Mouse (Mus musculus): ENCODE measurements around the gene Aifm1. TPM values are rescaled to one million over a fixed set of nuclear protein-coding genes. Genes with fewer than 3 reads are reported as not detected.

Aifm1 gene
- polyA plus RNA-seq, 1 experiment = 28.0 TPM

DNA sequence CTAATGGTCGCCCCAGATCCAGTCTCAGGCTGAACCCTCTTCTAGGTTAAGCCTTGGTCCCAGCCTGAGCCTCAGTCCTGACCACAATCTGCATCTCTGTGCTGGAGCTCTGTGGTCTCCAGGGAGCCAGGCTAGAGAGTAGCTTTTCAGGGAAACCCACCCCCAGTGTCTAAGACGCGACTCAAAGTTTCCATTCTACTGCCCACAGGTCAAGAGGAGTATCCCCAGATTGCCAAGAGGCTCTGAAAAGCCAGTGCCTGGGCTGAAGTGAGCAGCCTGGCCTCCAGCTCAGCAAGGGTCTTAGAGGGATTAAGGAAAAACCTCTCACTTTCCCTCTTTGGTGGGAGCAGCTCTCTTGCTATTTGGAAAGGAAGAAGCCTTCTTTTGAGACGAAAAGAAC is 51.1 kb downstream of the Aifm1 start:
- no peaks in the 10 kb centered on the region for H3K4me1 ChIP-seq (ENCODE audit: control insufficient read depth, insufficient read depth, low read length)

DNA sequence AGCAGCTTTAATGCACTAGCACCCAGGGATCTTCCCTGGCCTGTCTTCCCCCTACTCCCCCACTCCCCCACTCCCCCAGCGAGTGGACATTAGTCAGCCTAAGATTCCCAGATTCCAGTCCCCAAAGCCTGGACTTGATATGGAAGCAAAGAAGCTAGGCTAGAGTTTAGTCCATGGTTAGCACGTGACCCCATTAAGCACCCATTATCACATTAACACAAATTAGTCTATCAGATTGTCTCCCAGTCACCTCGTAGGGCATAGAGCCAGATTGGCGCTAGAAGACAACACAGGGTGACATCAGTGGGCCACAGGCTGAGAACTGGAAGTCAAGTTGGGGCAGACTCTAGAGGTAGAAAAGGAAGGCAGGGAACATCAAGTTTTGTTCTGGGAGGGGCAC is 52.4 kb downstream of the Aifm1 start:
- no peak overlapping the region for H3K4me3 ChIP-seq (ENCODE audit: insufficient read depth, low read length)
- no peak overlapping the region for H3K27ac ChIP-seq (ENCODE audit: insufficient read depth, low read length)
- no peak for TF ChIP-seq CTCF (IDR thresholded peaks at IDR 0.05; ENCODE audit: extremely low read depth, insufficient read depth, low read length)
- TF ChIP-seq POLR2A (IDR thresholded peaks at IDR 0.05; ENCODE audit: extremely low read depth, insufficient read depth, low read length) = no peak
- H3K4me1 ChIP-seq (ENCODE audit: control insufficient read depth, insufficient read depth, low read length) = no peaks in the 10 kb centered on the region

More for the DNA sequence above, 51.1 kb downstream of the Aifm1 start:
- TF ChIP-seq POLR2A (IDR thresholded peaks at IDR 0.05; ENCODE audit: extremely low read depth, insufficient read depth, low read length) (no peak), CTCF (IDR thresholded peaks at IDR 0.05; ENCODE audit: extremely low read depth, insufficient read depth, low read length) (no peak)
- H3K27ac ChIP-seq (ENCODE audit: insufficient read depth, low read length) = no peak overlapping the region
- peak overlapping the region; percentile 40; the same call in 1 of the 2 replicates for H3K4me3 ChIP-seq (ENCODE audit: insufficient read depth, low read length)

DNA sequence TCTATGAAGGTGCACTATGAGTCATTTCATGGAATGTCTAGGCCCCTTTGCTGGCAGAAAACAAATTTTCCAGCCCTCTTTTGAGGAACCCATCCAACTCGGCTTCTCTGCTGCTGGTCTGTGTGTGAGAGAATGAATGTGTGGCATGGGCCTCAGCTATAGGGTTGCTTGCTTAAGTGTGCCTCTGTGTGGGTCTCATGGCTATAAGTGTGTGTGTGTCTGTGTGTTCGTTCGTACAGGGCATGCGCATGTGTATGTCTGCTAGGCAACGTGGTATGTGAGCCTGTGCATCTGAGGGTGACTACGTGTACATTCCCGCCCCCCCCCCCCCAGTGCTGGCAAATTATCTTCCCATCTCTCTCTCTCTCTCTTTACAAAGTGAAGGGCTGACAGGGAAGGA is 52.9 kb downstream of the Aifm1 start:
- Histone ChIP-seq H3K4me3 (ENCODE audit: insufficient read depth, low read length) (no peak overlapping the region), H3K27ac (ENCODE audit: insufficient read depth, low read length) (no peak overlapping the region), H3K4me1 (ENCODE audit: control insufficient read depth, insufficient read depth, low read length) (no peaks in the 10 kb centered on the region)
- TF ChIP-seq CTCF (IDR thresholded peaks at IDR 0.05; ENCODE audit: extremely low read depth, insufficient read depth, low read length) = no peak
- TF ChIP-seq POLR2A (IDR thresholded peaks at IDR 0.05; ENCODE audit: extremely low read depth, insufficient read depth, low read length) = no peak

DNA sequence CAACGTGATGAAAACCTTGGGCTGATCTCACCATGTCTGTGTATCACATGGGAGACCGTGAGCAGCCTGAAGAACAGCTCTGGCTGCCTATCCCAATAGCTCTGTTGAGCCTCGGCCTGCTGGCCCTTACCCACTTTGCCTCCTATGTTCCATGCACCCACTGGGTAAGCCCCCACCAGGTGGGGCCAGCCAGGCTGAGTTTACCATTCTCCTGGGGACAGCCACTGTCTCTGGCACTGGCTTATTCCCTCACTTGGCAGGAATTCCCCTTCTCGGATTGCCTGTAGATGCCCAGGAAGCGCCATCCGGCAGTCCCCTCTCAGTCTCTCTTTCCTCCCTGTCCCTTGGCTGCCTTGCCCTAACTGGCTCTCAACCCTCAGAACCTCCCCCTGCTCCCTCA is 56.4 kb downstream of the Aifm1 start:
- no peak for TF ChIP-seq POLR2A (IDR thresholded peaks at IDR 0.05; ENCODE audit: extremely low read depth, insufficient read depth, low read length)
- no peak for TF ChIP-seq CTCF (IDR thresholded peaks at IDR 0.05; ENCODE audit: extremely low read depth, insufficient read depth, low read length)
- Histone ChIP-seq H3K27ac (ENCODE audit: insufficient read depth, low read length) (no peak overlapping the region), H3K4me3 (ENCODE audit: insufficient read depth, low read length) (no peak overlapping the region), H3K4me1 (ENCODE audit: control insufficient read depth, insufficient read depth, low read length) (no peaks in the 10 kb centered on the region)

DNA sequence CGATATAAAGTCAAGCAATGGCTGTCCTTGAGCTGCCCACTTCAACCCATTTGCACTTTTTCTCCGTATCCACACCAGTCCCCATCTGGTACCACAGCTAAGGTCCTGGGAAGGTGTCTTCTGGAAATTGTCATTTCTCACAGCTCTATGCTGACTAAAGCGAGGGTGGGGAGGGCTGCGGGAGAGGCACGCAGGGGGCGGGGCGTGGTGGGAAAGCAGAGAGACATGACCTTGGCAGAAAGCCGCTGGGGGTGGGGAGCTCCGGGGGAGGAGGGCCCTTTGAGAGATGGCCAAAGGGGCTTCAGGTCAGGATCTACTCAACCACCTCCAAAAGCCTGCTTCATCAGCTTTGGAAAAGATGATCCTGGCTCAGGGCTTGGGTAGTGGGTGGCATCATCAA is 58.3 kb downstream of the Aifm1 start:
- no peak overlapping the region for H3K4me3 ChIP-seq (ENCODE audit: insufficient read depth, low read length)
- no peak overlapping the region for H3K27ac ChIP-seq (ENCODE audit: insufficient read depth, low read length)
- no peaks in the 10 kb centered on the region for H3K4me1 ChIP-seq (ENCODE audit: control insufficient read depth, insufficient read depth, low read length)
- TF ChIP-seq CTCF (IDR thresholded peaks at IDR 0.05; ENCODE audit: extremely low read depth, insufficient read depth, low read length) (no peak), POLR2A (IDR thresholded peaks at IDR 0.05; ENCODE audit: extremely low read depth, insufficient read depth, low read length) (no peak)

DNA sequence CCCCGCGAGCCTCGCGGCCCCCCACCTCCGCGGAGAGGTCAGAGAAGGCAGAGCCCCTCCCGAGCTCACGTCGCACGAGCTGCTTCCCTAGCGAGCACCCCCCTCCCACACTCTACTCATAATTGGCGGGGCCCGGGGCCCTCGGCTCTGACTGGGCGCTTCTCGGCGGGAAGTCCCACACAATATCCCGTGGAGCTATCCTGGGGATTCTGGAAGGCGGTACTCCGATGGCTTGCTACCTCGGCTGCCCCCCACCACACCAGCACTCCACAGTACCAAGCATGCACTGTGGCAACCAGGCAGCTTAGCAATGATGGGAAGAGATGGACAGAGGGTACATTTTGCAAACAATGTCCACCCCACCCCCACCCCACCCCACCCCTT is 58.9 kb downstream of the Aifm1 start:
- H3K27ac ChIP-seq (ENCODE audit: insufficient read depth, low read length) = no peak overlapping the region
- TF ChIP-seq CTCF (IDR thresholded peaks at IDR 0.05; ENCODE audit: extremely low read depth, insufficient read depth, low read length) = no peak
- no peak for TF ChIP-seq POLR2A (IDR thresholded peaks at IDR 0.05; ENCODE audit: extremely low read depth, insufficient read depth, low read length)
- no peak overlapping the region for H3K4me3 ChIP-seq (ENCODE audit: insufficient read depth, low read length)
- no peaks in the 10 kb centered on the region for H3K4me1 ChIP-seq (ENCODE audit: control insufficient read depth, insufficient read depth, low read length)

DNA sequence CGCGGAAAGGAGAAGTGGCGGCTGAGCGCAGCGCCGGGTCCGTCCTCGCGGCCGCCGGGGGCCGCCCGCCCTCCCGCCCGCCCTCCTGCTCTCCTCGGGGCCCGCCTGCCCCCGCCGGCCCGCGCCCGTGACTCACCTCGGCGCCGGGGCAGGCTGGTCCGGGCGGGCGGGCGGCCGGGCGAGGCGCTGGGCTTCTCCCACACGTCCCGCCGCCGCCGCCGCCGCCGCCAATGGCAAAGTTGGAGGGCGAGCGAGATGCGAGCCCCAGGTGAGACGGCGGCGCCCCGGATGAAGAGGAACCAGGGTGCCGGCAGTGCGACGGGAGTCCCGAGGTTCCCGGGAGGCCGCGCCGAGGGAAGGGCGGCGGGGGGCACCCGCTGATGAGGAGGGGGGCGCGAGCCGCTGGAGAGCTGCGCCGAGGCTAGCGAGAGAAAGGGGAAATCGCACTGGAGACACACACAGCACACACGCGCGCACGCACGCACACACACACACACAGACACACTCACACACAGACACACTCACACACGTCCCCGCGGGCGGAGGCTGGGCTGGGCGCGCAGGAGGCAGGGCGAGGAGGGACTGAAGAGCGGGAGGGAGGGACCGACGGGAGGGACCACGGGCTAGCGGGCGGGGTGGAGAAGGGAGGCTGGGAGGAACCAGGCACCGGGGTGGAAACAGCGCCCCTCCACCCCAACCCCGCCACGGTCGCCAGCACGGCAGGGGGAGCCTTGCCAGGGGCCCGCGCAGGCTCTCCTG is 59.4 kb downstream of the Aifm1 start:
- H3K4me1 ChIP-seq (ENCODE audit: control insufficient read depth, insufficient read depth, low read length) = no peaks in the 10 kb centered on the region
- no peak overlapping the region for H3K27ac ChIP-seq (ENCODE audit: insufficient read depth, low read length)
- 0 out of 2 replicates have a peak overlapping the region, but pooled peaks have one; percentile 21 for H3K4me3 ChIP-seq (ENCODE audit: insufficient read depth, low read length)
- TF ChIP-seq POLR2A (IDR thresholded peaks at IDR 0.05; ENCODE audit: extremely low read depth, insufficient read depth, low read length) = no peak
- no peak for TF ChIP-seq CTCF (IDR thresholded peaks at IDR 0.05; ENCODE audit: extremely low read depth, insufficient read depth, low read length)

DNA sequence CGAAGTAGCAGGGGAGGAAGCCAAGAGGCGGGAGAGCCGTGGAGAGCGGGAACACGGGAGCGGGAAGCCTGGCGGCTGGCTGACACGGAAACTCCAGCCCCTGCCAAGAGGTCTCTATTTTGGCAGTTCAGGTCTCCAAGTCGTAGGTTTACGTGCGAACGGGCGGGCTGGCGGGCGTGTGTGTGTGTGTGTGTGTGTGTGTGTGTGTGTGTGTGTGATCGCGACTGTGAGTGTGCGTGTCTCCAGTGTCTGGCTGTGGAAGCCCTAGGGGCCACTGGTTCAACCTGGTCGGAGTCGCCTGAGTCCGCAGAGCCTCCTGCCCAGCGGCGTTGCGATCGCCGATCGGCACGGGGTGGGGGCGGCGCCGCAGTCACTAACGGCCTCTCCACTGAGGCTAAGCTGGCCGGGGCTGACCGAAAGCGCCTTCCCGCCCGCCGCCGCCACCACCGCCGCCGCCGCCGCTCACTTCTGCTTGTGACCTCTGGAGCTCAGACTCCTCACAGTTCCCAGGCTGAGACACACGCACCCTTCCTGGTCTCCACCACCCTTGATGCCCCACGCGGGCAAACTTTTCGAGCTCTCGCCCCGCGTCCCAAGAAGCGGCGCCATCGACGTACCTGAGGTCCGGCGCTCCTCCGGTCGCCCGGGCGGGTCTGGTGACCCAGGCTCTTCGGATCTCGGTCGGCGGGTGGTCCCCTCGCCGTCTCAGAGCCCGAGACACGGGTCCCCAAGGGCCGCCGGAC is 60.3 kb downstream of the Aifm1 start:
- Histone ChIP-seq H3K4me1 (ENCODE audit: control insufficient read depth, insufficient read depth, low read length) (no peaks in the 10 kb centered on the region), H3K27ac (ENCODE audit: insufficient read depth, low read length) (no peak overlapping the region), H3K4me3 (ENCODE audit: insufficient read depth, low read length) (no peak overlapping the region)
- no peak for TF ChIP-seq POLR2A (IDR thresholded peaks at IDR 0.05; ENCODE audit: extremely low read depth, insufficient read depth, low read length)
- no peak for TF ChIP-seq CTCF (IDR thresholded peaks at IDR 0.05; ENCODE audit: extremely low read depth, insufficient read depth, low read length)

DNA sequence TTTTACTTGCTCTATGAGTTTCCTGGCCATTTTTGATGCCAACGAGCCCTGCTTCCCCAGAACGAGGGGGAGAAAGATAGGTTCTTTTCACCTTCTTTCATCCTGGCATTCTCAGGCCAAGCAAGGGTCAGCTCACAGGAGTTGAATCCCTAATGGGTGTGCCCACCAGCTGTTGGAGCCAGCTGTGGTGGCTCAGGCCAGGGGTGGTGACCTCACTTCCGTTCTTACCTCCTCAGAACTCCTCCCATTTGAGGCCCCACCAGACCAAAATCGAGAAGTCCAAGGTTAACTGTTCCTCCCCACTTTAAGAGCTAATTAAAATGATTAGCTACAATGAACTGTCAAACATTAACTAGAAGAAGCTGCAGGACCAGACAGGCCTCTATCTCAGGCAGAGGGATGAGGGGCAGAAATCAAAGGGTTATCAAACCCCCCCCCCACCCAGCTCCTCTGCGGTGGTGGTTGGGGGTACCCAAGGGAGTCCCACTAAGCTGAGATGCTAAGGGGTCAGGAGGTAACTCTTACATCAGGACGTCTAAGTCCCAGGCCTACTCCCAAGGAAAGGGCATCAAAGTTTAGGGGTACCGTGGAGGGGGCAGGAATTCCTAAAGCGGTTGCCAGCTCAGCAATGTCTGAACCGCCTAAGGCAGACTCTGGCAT is 61.0 kb downstream of the Aifm1 start:
- Histone ChIP-seq H3K4me1 (ENCODE audit: control insufficient read depth, insufficient read depth, low read length) (no peaks in the 10 kb centered on the region), H3K4me3 (ENCODE audit: insufficient read depth, low read length) (no peak overlapping the region), H3K27ac (ENCODE audit: insufficient read depth, low read length) (no peak overlapping the region)
- TF ChIP-seq CTCF (IDR thresholded peaks at IDR 0.05; ENCODE audit: extremely low read depth, insufficient read depth, low read length) = no peak
- TF ChIP-seq POLR2A (IDR thresholded peaks at IDR 0.05; ENCODE audit: extremely low read depth, insufficient read depth, low read length) = no peak
